Mouse (Mus musculus) cerebellum, adult 11 months (tissue): ENCODE results near the gene Atp6v0b.

Source experiments
- DNase-seq: peaks from one replicate; pipeline ENCODE4 v3.0.0; 2022

Gene Atp6v0b

GRCm38 (mm10) chr4:117887133-117887532 is at the start of gene Atp6v0b:
Atp6v0b (minus strand) TSS chr4:117887333.
- peak; percentile 94 for DNase-seq

GRCm38 (mm10) chr4:117934081-117934480 is 46.9 kb upstream of the Atp6v0b start:
- no peak for DNase-seq

GRCm38 (mm10) chr4:117933248-117933647 is 46.1 kb upstream of the Atp6v0b start:
- no peak for DNase-seq

GRCm38 (mm10) chr4:117929391-117929881 is 42.3 kb upstream of the Atp6v0b start, which contains the start of gene Artn:
Artn (minus strand) TSS chr4:117929763.
- DNase-seq = no peak

GRCm38 (mm10) chr4:117928699-117929241 is 41.6 kb upstream of the Atp6v0b start:
- no peak for DNase-seq

- DNase-seq = no peak
Measured at GRCm38 (mm10) chr4:117928234-117928633, 41.1 kb upstream of the Atp6v0b start.

GRCm38 (mm10) chr4:117926545-117927482 is 39.7 kb upstream of the Atp6v0b start:
- DNase-seq = peak; percentile 41

GRCm38 (mm10) chr4:117924916-117925315 is 37.8 kb upstream of the Atp6v0b start:
- no peak for DNase-seq

- no peak for DNase-seq
Measured at GRCm38 (mm10) chr4:117923450-117923849, 36.3 kb upstream of the Atp6v0b start.

- no peak for DNase-seq
Measured at GRCm38 (mm10) chr4:117921358-117921757, 34.2 kb upstream of the Atp6v0b start.

- no peak for DNase-seq
Measured at GRCm38 (mm10) chr4:117918762-117919161, 31.6 kb upstream of the Atp6v0b start.

GRCm38 (mm10) chr4:117918261-117918660 is 31.1 kb upstream of the Atp6v0b start:
- no peak for DNase-seq

GRCm38 (mm10) chr4:117917847-117918246 is 30.7 kb upstream of the Atp6v0b start:
- no peak for DNase-seq

GRCm38 (mm10) chr4:117917402-117917801 is 30.3 kb upstream of the Atp6v0b start:
- no peak for DNase-seq

GRCm38 (mm10) chr4:117916386-117916785 is 29.3 kb upstream of the Atp6v0b start:
- no peak for DNase-seq

GRCm38 (mm10) chr4:117915489-117916105 is 28.5 kb upstream of the Atp6v0b start:
- DNase-seq = no peak

- DNase-seq = peak; percentile 89
Measured at GRCm38 (mm10) chr4:117914591-117915442, 27.7 kb upstream of the Atp6v0b start, which contains the start of gene Ipo13. Ipo13 (minus strand) TSS chr4:117914999.

GRCm38 (mm10) chr4:117914031-117914430 is 26.9 kb upstream of the Atp6v0b start:
- DNase-seq = peak; percentile 66

- DNase-seq = peak; percentile 83
Measured at GRCm38 (mm10) chr4:117913421-117913820, 26.3 kb upstream of the Atp6v0b start.

GRCm38 (mm10) chr4:117912685-117913273 is 25.6 kb upstream of the Atp6v0b start:
- no peak for DNase-seq

- DNase-seq = peak; percentile 62
Measured at GRCm38 (mm10) chr4:117912131-117912561, 25.0 kb upstream of the Atp6v0b start.
